Mouse (Mus musculus) left cerebral cortex, postnatal 25 days (tissue): ENCODE measurements at regions not wholly inside any gene's neighbourhood (a gene's known extent, or its start where the extent isn't known, plus 50 kb on each side); places are given as distances from the start of the nearest gene placed in this dataset.

Source experiments
- DNase-seq, 2 experiments: peaks; one replicate each; pipeline ENCODE4 v3.0.0; 2022; ENCODE audit warnings: low spot score in 2 of 2, mixed read lengths in 1 of 2
- intact Hi-C: fragments of 180-260 bp; cut with DNase I; formaldehyde crosslinking; loops from one replicate; pipeline ENCODE4 v1.15.1; 2025

DNA sequence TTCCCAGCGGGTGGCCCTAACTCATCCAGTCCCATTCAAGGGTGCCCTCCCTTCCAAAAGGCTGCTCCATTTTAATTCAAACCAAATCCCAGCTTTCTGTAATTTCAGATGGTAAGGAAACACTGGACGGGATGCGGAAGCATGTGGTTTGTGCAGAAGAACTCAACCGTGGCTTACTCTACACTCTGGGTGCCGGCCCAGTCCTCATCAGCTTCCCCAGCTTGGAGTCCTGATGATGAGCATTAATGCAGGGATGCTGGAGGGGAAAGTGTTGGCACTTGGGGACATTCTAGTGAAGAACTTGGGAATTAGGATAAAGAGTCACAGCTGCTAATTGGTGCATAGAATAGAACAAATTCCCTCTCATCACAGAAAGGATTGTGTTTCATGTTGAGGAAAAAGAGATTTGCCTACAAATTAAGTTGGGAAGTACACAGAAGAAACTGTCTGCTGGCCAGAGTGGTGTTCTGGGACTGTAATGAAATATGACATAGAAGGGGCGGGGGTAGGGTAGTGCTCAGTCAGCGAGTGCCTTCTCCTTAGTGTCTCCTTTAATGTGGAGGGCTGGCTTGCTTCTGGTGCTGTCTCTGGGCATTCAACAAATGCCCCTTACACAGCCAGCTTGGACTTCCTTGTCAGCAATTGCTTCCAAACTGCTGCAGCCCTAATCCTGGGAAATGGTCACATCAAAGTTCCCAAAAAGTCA is 285.0 kb upstream of the Bmper start:
- intact Hi-C loops = no loop called here
- peak in 1 of 2 experiments; percentile 29 for DNase-seq

DNA sequence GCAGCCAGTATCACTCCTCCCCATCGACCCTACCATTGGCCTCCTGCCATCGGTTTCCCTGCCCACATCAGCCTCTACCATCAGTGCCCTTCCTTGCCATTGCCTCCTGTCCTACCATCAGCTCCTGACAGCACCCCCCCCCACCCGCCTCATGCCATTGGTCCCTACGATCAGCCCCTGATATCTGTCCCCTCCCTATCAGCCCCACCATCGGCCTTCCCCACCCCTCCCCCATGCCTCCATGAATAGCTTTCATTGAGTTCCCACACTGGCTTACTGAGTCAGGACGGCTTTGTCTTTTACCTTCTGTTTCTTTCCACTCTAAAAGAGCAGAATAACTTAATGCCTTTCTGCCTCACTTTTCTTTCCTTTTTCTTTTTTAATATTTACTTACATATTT is 277.9 kb upstream of the Bmper start:
- DNase-seq = no peak
- intact Hi-C loops = no loop called here

DNA sequence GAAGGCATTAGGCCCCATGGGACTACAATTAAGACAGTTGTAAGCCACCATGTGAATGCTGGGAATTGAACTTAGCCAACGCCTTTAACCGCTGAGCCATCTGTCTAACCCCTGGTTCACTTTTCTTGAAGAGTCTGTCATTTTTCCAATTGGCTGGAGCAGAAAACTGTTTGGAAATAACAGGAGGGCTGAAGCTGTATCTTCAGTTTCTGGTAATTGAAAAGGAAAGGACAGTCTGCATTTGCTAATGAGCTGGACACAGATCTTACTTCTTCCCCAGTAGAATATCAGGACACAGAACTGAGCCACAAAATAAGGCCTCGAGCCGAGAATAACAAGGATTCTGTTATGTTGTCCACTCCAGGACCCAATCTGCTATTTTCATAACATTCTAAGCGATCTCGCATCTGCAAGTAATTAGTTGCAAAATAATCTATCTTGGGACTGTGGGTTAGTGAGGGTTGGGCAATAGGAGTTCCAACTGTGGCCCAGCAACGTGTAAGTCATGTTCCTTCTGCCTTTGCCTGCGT is 277.4 kb upstream of the Bmper start:
- intact Hi-C loops = no loop called here
- DNase-seq = peak in 1 of 2 experiments; percentile 6

DNA sequence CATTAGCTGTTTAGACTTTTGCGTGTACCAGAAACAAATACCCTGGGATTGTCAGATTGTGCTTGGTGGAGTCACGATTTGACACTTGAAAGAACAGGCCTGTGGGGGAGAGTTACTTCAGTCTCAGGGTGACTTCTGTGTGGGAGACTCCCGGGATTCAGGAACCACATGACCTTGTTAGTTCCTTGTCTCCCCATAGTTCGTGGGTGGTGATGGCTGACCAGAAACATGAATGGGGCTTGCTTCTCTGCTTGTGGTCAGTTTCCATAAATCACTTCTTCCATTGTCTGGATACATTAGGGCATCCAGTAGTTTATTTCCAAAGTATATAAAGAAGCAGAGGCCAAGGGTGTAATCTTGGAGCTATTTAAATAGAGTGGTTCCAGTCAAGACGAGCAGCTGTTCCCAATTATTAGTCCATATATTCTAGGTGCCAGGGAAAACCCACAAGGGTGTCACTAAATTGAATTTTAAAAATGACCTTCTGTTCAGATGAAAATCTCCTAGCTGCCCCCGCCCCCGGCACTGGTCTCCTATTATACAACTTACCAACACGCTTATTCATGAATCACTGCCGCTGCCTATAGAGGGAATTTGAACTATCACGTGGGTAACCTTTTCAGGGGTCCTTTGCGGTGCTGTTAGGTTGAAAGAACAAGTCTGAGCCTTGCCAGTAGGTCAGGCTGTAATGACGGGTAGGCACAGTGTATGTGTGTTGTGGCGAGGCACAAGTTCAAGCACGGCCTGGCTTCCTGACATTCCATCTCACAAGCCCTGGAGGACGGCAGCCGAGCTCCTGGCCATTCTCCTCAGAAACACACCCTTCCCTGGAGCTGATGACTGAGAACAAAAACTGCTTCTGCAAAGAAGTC is 270.1 kb upstream of the Bmper start:
- intact Hi-C loops = no loop called here
- DNase-seq = no peak

DNA sequence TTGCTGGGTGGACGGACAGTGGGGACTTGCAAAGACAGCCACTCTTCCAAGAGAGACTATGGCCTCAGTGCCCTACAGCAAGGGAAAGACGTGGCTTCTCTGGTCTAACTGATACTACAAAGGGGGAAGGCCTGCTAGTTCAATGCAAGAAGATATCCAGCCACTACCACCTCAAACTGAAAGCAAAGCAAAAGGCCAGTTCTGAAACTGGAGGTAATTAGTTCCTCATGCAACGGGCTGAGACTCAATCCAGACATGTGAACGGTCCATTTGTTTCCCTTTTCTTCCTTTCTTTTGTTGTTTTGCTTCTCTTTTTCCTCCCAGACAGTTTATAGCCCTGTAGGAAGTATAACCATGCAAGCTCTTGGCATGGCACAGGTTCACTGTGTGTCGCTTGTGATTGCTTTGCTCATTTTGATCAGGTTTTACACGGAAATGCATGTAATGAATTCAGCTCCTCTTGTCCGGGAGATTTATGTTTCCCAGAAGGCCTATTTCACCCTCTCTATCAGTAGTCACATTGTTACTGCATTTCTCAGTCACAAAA is 260.5 kb upstream of the Bmper start:
- peak in 1 of 2 experiments; percentile 8 for DNase-seq
- intact Hi-C loops = no loop called here

DNA sequence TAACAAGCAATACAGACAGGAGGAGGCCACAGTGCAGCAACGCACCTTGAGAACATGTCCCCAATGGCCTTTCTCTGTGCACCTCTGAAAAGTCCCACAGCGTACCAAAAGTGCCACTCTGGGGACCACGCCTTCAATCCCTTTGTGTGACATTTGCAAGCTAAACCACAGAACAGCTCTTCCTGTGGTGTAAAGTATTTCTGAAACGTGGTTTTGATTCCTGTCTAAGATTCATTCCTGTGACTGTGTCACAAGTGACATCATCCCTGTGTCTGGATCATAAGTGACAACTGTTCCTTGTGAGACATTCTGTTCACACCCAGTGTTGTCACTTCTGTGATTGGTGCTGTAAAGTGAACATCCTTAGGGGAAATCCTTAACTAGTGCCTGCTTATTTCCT is 251.6 kb upstream of the Bmper start:
- intact Hi-C loops = no loop called here
- DNase-seq = peak in 1 of 2 experiments; percentile 11

DNA sequence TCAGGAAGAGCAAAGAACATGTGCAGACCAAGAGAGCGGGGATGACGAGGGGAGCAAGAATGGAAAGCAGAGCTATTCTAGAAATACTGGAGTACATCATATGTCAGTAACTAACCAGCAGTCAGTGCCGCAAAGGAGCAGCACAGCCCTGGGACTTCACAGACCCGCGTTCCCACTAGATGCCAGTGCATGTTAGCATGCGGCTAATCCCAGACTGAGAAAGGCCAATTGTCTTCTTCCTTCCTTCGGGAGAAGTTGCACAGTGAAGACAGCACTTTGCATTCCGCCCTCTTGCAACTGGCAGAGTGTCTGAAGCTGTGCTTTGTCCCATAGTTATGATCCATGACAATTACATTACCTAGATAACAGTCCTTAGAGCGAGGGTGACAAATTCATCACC is 246.1 kb upstream of the Bmper start:
- intact Hi-C loops = no loop called here
- no peak for DNase-seq

DNA sequence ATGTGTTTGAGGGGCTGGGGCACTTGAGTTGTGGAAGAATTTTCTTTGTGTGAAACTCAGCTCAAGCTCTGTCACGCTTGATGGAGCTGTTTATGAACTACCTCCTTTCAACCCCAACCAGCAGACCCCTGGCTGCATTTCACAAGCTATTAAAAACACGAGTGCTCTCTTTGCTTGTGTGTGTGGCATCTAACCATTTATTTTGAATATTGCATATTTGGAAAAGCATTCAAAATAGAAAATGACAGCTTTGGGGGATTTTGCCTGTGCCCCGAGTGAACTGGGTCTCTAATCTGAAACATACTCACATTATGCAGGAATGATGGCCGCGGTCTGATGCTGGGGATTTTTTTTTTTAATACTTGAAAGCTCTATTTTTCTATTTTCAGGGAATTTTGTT is 243.2 kb upstream of the Bmper start:
- no peak for DNase-seq
- intact Hi-C loops = no loop called here

DNA sequence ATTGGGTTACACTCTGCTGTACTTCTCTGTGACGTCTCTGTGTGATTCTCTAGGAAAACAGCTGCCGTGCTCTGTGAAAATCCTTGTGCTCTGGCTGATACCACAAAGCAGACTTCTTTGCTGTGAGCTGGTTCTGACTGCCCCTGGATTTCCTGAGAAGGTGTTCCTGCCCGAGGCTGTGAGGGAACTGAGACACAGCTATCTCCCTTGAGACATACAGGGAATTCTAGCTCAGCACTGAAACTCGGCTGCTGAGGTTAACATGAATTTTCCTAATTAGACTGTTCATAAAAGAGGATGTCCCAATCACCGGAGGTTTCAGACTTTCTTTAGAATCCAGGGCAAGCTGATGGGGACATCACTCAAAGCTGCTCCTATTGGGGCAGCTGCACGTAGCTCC is 233.4 kb upstream of the Bmper start:
- intact Hi-C loops = no loop called here
- DNase-seq = no peak

DNA sequence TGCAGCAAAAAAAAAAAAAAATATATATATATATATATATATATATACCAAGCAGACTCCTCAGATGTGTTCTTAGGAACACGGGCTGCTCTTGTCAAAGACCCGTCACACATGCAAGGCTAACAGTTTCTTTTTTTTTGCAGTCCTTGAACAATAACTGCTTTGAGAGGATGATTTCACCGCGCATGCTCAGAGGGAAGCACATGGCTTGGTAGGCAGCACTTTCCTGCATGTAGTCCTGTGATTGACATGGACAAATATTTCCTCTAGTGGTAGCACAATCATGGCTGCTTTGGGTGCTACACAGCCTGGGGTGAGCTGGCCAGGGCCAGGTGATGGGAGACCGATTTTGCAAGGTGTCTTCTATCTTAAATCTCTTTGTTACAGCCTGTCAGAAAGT is 229.3 kb upstream of the Bmper start:
- intact Hi-C loops = no loop called here
- DNase-seq = no peak

DNA sequence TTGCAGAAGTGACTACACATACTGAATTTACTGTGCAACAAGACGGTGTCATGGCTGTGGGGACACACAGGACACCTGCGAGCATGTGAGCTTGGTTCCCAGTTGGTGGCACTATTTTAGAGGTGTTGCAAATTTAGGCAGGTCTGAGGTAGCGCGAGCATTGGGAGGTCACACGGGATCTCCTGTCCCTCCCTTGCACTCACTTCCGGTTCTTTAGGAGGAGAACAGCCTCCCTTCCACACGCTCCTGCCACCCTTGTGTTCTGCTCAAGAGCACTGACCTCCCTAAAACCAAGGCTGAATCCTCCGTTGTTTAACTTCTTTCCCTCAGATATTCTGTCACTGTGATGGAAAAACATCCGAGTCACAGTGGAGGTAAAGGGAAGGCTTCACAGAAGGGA is 227.3 kb upstream of the Bmper start:
- DNase-seq = no peak
- intact Hi-C loops = no loop called here

DNA sequence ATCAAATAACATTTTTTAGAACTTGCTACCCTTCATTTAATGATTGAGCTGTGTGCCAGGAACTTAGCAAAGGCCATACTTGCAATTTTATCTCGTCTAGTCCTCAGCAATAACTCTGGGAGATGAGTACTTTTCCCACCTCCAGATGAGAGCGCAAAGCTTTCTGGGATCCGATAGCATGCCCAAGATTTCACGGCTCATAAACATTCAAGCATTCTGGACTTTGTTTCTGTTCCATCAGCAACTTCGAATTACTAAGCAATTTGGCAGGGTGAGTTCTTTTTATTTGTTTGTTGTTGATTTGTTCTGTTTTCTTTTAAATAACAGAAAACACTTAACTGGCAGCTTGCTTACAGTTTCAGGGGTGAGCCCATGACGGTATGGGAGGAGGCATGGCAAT is 224.6 kb upstream of the Bmper start:
- DNase-seq = no peak
- intact Hi-C loops = no loop called here

DNA sequence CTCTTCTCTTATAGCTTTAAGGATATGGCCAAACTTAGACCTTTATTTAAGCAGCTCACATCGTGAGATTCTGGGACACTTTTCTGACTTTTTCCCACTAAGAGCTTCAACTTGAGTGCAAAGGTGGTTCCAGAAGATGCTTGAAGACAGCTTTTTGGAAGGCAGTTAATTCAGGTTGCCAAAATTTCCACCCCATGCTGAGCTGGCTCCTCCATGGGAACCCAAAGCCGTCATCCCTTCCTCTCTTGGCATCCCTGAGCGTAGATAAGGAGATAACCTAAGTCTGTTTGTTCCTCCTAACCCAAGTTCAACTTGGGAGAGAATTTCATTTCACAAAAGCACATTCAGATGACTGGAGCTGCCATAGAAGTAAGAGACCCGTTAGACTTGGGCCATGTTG is 223.7 kb upstream of the Bmper start:
- intact Hi-C loops = no loop called here
- no peak for DNase-seq

DNA sequence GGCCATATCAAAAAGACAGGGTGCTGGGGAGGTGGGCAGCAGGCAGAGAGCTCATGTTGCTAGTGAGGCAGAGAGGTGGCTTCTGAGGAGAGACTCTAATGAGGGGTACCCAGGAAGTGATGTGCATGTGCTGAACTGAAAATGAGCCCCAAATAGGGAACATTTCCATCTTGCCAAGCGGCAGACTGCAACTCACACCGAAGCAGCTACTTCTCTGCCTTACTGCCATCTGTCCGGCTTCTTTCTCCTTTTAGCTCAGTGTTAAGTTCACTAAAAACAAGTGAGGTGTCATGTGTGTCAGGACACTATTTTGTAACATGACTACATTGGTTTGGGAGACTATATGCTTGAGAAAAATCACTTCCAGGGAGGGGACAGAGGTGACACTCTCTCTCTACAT is 222.7 kb upstream of the Bmper start:
- intact Hi-C loops = loop anchor here (10.0 kb wide), 1 partner anchor 445 kb away; no protein-coding TSS in a partner anchor

DNA sequence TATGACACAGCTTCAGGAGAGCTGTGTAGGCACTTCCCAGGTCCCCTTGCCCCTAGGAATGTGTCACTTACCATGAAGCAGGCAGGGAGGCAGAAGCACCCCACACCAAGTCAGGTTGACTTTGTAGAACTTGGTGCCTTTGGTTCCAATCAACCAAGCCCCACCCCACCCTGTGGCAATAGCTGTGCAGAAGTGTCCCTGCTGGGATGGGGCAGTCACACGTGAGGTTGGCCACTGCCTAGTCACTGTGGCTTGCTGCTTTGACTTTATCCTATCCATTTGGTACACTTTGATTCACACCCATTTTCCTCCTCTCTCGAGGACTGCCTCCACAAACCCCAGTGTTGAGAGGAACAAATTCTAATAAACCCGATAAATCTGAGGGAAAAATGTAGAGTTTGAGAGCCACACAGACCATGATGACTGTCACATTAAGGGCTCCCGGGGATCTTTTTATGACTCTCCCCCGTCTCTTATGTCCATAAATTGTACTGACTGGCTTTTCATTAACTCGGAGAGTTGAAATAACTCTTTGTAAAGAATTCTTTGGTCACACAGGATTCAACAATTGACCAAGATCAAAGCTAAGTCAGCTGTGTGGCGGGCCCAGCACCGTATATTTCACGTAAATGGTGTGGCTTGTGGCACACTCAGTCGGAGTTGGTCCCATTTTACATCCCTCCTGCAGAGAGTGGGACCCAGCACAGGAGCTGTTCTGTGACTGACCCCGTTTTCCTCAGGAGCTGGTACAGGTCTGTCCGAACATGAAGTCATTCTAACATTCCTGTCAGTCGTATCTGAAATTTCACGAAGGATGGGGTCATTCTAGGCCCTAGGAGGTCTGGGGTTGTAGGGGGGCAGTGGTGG is 219.4 kb upstream of the Bmper start:
- DNase-seq = no peak
- intact Hi-C loops = loop anchor here (10.0 kb wide), 1 partner anchor 449 kb away; no protein-coding TSS in a partner anchor

More for the DNA sequence above, 222.7 kb upstream of the Bmper start:
- peak in 1 of 2 experiments; percentile 20 for DNase-seq

DNA sequence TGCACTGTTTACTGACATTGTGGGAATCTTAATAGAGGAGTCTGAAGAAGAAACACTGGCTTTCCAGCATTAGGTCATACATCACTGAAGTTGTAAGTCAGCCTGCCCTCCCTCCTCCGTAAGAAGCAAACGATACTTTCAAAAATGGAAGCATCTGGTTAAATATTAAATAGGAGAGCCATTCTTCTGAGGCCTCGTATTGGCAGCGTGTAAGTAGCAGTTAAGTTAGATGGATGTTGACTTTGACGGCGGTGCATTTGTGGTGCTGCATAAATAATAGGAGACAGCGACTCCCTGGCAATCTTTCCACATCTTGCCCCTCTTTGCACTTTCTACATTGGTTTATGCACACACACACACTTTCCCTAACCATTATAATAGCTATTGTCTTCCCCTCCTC is 217.9 kb upstream of the Bmper start:
- no peak for DNase-seq
- intact Hi-C loops = loop anchor here (10.0 kb wide), 1 partner anchor 450 kb away; no protein-coding TSS in a partner anchor

DNA sequence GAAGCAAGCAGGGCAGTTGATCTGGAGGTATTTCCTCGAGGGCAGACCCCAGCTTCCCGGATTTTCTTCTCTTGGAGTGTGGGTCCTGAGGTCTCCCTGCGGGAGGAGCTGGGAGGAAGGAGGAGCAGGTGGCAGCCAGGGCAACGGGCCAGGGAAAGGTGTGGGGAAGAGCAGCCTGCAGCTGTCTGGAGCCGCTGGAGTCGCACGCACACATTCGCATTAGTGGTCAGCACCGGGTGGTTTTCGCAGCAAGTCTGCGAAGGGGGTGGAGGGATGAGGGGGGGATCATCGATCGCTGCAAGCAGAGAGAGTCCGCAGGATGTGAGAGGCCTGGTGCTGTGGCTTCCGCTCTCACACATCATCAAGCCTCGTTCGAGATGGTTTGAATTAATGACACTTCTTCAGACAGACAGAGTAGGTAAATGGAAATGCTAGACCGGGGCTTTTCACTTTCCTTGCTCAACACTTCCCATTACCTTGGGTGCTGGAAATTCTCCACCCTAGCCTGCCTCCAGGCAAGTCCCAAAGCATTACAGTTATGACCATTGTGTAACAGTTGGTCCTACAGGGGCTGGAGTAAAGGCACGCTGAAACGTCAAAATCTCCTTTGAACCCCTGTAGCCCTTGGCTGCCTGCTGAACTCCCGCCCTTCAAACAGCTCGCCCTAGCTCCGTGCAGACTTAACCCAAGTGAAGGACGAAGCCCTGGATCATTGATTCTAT is 213.3 kb upstream of the Bmper start:
- no peak for DNase-seq
- intact Hi-C loops = loop anchor here (10.0 kb wide), 2 partner anchors 295 to 455 kb away; no protein-coding TSS in a partner anchor

DNA sequence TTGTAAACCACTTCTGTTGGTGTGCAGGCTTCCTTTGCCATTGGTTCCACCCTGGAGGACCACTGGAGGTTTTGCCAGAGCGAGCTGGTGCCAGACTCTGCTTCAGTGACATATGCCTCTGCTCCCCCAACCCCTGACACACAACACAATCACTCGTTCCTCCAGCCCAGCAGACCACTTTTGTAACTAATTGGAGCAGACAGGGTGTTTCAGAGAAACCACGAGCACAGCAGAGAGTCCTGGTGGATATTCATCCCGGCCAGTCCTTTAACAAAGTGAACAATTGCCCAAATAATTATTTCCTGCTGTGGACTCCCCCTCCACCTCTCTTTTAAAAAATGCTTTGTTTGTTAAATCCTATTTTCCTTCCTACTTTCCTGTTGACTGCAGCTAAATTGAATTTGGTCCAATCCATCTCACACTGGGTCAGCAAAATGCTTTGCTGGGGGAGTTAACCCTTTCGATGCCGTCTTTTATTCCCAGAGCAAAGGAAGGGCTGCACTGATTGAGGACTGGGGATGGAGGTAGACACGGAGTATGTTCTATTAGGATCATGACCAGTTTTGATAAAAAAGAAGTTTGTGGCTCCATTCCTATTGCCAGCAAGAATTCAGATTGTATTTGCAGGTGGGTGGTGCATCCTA is 211.4 kb upstream of the Bmper start:
- DNase-seq = no peak
- intact Hi-C loops = loop anchor here (10.0 kb wide), 1 partner anchor 297 kb away; no protein-coding TSS in a partner anchor
